Mouse (Mus musculus) liver, embryonic 13.5 days (tissue): Measurements from ENCODE around the gene Atf5. TPM values are rescaled to one million over a fixed set of nuclear protein-coding genes. Genes with fewer than 3 reads are reported as not detected.

Experiments used
- ATAC-seq: fragments of 200-750 bp; cut with Nextera tagmentation; 2 replicates; pipeline ENCODE4 v1.8.0; 2017; ENCODE audit warnings: low read depth, mild to moderate bottlenecking, moderate number of reproducible peaks, moderate library complexity
- DNase-seq: peaks from one replicate; pipeline ENCODE4 v3.0.0; 2022
- H3K27ac ChIP-seq: fragments of 300-500 bp; sonication (generic); 2 replicates; pipeline ENCODE4 v1.5.1; 2015; ENCODE audit warnings: moderate library complexity, mild to moderate bottlenecking, inconsistent platforms
- H3K27me3 ChIP-seq: fragments of 300-500 bp; sonication (generic); 2 replicates; pipeline ENCODE4 v1.6.1; 2015; ENCODE audit warnings: mild to moderate bottlenecking, inconsistent platforms
- H3K36me3 ChIP-seq: fragments of 300-500 bp; sonication (generic); 2 replicates; pipeline ENCODE4 v1.6.1; 2015; ENCODE audit warnings: mild to moderate bottlenecking, inconsistent platforms
- H3K4me1 ChIP-seq: fragments of 300-500 bp; sonication (generic); replicated peaks from 2 replicates; pipeline ENCODE4 v1.6.1; 2015; ENCODE audit warnings: inconsistent platforms
- H3K4me2 ChIP-seq: fragments of 300-500 bp; sonication (generic); 2 replicates; pipeline ENCODE4 v1.6.1; 2015; ENCODE audit warnings: inconsistent platforms, mild to moderate bottlenecking, moderate library complexity
- H3K4me3 ChIP-seq: fragments of 300-500 bp; sonication (generic); replicated peaks from 2 replicates; pipeline ENCODE4 v1.5.1; 2015; ENCODE audit warnings: mild to moderate bottlenecking, inconsistent platforms
- H3K9ac ChIP-seq: fragments of 300-500 bp; sonication (generic); 2 replicates; pipeline ENCODE4 v1.6.1; 2015; ENCODE audit warnings: mild to moderate bottlenecking, inconsistent platforms
- H3K9me3 ChIP-seq: fragments of 300-500 bp; sonication (generic); replicated peaks from 2 replicates; pipeline ENCODE4 v1.6.1; 2016; ENCODE audit warnings: inconsistent platforms
- WGBS: fragments of 180-500 bp; shearing (Covaris S2); methylation state at CpG from one replicate; pipeline ENCODE4 v1.1.7; 2015; ENCODE audit not compliant: insufficient replicate concordance; 5-methylcytosine and 5-hydroxymethylcytosine counted together
- polyA plus RNA-seq: library from polyadenylated mRNA; unstranded; fragments of >200 nt; fragmentation: Nextera tagmentation; extraction: Ambion mirVana; gene quantifications from 2 replicates; pipeline ENCODE4 v1.2.1, GENCODE M21; 2015

Atf5 gene
- polyA plus RNA-seq, result 5.3 and 5.4 TPM in 2 replicates

DNA sequence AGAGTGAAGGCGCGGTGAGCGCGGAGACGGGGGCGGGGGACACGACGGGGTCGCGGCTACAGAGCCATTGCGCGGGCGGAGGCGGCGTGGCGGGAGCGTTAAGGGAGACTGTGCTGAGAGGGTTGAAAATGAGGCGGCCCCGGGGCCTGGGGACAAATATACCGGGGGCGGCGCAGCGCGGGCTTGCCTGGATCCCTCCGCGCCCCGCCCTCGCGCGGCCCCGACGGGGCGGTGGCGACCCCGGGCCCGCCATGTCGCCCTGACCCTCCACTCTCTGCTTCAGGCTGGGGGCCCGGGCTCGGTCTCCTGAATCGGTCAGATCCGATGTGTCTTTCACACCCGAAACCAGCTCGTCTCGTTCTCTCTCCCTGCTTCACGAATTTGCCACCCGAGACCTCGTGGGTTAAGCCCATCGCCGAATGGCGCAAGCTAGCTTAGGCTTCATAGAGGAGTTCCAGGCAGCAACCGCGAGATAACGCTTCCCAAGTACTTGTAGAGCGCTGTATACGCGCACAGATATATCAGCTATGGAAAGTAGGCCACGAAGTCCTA, at the start of gene Atf5:
Atf5 (minus strand) TSS at position 189 of the 552 bp plus-strand sequence.
- ATAC-seq (peak; percentile 22), DNase-seq (peak; percentile 58)

DNA sequence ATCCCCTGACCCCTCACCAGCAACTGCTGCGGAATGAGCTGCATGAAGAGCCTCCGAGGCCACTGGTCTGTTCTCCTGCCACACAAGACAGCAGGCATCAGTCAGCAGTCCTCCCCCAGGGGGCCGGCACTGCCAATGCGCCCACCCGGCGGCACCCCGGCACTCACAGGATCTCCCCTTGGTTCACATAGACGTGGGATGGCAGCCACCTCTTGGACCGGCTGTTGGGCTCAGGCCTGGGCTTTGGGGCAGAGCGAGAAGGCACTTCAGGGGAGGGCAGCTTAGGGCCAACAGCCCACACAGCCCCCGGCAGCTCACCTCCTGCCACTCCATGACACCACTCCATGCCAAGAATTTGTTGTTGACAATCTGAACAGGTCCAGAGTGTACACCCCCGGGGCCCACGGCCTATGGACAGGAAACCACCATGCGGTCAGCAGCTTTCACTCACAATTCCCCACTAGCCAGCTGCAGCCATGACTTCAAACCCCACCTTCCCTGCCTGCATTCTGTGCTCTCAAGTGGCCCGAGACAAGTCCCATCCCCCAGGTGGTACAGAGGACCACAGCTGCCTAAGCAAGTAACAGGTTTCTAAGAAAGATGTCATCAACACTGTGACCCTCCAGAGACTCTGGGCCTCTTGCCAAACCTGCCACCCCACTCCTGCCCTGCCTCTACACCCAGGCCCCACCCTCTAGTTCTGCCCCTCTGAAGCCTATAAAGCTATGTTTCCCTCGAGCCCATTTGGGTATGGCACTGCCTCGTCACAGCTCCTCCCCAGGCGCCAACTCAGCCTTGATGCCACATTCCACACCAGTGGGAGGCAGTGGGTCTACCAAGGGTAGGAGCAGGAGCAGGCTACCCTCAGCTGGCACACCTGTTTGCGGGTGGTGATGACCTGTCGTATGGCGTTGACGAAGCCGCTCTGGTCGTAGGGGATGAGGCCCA, 48.4 kb upstream of the Atf5 start:
- no peak overlapping the region for H3K27ac ChIP-seq
- H3K27me3 ChIP-seq, result no peaks in the 10 kb centered on the region
- 71% methylated on average over 24 of the region's 24 CpGs for WGBS
- H3K36me3 ChIP-seq, result peaks cover 53% of the 10 kb centered on the region
- H3K4me2 ChIP-seq, result no peak overlapping the region
- no peak for ATAC-seq
- H3K4me1 ChIP-seq, result peaks cover 66% of the 10 kb centered on the region
- H3K9ac ChIP-seq, result no peak overlapping the region
- no peak overlapping the region for H3K4me3 ChIP-seq
- no peak for DNase-seq
- no peaks in the 10 kb centered on the region for H3K9me3 ChIP-seq

More for the DNA sequence above, at the start of gene Atf5:
- Histone ChIP-seq H3K27ac (peak within 1 kb of the TSS; percentile 95), H3K36me3 (peaks cover 40% of the 10 kb centered on the region), H3K9me3 (no peaks in the 10 kb centered on the region), H3K4me2 (peak within 1 kb of the TSS; percentile 79), H3K4me3 (peak within 1 kb of the TSS; percentile 74), H3K4me1 (peaks cover 63% of the 10 kb centered on the region), H3K27me3 (no peaks in the 10 kb centered on the region), H3K9ac (peak within 1 kb of the TSS; percentile 91)
- WGBS, result under 1% methylated on average over 57 of the region's 57 CpGs

DNA sequence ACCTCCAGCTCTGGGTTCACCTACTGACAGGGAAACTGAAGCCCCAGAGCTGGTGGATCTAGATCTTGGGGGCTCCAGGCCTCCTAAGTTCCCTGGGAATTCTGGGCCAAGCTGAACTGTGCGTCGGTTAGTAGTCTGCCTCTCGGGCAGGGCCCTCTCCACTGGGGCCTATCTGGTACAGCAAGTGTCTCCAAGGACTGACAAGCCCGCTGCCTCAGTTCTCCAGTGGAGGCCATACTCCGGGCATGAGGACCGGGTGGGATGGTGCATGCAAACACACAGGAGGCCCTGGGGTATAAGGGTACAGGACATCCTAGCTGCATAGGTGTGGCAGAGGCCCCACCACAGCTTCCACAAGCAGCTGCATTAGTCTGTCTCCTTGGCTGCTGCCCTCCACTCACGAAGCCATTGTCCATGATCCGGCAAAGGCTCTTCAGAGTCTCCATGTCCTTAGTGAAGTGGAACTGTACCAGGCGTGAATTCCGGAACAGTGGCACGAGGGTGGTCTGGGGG, 47.6 kb upstream of the Atf5 start:
- WGBS, result 82% methylated on average over 11 of the region's 11 CpGs
- ATAC-seq (no peak), DNase-seq (no peak)
- peaks cover 68% of the 10 kb centered on the region for H3K4me1 ChIP-seq
- H3K9me3 ChIP-seq, result no peaks in the 10 kb centered on the region
- no peak overlapping the region for H3K9ac ChIP-seq
- peaks cover 61% of the 10 kb centered on the region for H3K36me3 ChIP-seq
- no peak overlapping the region for H3K4me2 ChIP-seq
- H3K4me3 ChIP-seq, result no peak overlapping the region
- no peak overlapping the region for H3K27ac ChIP-seq
- H3K27me3 ChIP-seq, result no peaks in the 10 kb centered on the region

DNA sequence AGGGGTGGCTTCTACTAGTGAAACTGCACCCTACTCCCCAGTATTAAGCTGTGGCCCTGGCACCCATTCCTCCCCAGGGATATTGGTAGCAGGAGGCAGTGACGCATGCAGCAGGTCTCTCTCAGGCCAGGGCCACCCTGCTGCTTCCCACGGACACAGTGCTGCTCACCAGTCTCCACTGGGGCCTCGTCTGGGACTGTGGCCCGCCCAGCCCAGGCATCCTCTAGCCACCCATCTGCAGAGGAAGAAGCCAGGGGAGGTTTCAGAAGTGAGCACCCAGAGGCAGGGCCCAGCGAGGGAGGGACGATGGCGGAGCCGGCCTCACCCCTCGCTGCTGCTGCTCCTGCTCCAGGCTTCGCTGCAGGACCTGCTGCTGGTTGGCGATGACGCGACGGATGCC, 46.8 kb upstream of the Atf5 start:
- Histone ChIP-seq H3K9me3 (no peaks in the 10 kb centered on the region), H3K4me1 (peaks cover 68% of the 10 kb centered on the region), H3K27ac (no peak overlapping the region), H3K4me2 (no peak overlapping the region), H3K9ac (no peak overlapping the region), H3K36me3 (peaks cover 61% of the 10 kb centered on the region), H3K27me3 (no peaks in the 10 kb centered on the region), H3K4me3 (no peak overlapping the region)
- WGBS, result 93% methylated on average over 14 of the region's 14 CpGs
- no peak for ATAC-seq
- no peak for DNase-seq

DNA sequence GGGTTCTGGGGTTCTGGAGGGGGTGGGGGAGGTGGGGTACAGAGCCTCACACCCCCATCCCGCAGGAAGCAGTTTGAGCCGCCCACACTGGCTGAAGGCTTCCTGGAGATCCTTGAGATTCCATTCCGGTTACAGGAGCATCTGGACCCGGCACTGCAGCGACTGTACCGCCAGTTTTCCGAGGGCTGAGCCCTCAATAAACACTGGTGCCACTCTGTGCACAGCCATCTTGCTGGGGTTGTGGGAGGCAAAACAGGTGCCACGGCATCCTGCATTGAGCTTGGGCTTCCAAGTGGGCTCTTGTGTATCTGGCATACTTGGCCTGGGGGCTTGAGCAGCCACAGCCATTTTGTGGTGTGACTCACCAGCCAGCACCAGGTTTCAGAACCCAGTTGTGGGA, 46.0 kb upstream of the Atf5 start:
- 83% methylated on average over 8 of the region's 8 CpGs for WGBS
- no peak overlapping the region for H3K4me3 ChIP-seq
- H3K27ac ChIP-seq, result no peak overlapping the region
- DNase-seq (no peak), ATAC-seq (no peak)
- H3K9ac ChIP-seq, result no peak overlapping the region
- peaks cover 61% of the 10 kb centered on the region for H3K36me3 ChIP-seq
- no peaks in the 10 kb centered on the region for H3K9me3 ChIP-seq
- H3K4me1 ChIP-seq, result peaks cover 68% of the 10 kb centered on the region
- H3K27me3 ChIP-seq, result no peaks in the 10 kb centered on the region
- no peak overlapping the region for H3K4me2 ChIP-seq

DNA sequence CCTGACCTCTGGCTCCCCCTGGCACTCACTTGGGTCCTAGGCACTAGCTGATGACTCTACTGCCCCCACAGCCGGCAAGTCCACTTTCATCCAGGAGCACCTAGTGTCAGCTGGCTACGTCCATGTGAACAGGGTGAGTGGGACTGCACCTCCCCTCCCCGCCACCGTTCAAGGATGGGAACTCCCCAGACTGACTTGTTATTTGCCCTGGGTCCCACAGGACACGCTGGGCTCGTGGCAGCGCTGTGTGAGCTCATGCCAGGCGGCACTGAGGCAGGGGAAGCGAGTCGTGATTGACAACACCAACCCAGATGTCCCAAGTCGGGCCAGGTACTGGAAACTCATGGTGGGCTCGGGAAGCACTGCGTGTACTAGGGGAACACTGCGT, 45.0 kb upstream of the Atf5 start:
- Histone ChIP-seq H3K4me1 (peaks cover 63% of the 10 kb centered on the region), H3K36me3 (peaks cover 60% of the 10 kb centered on the region), H3K27me3 (no peaks in the 10 kb centered on the region), H3K27ac (no peak overlapping the region), H3K9me3 (no peaks in the 10 kb centered on the region), H3K9ac (no peak overlapping the region), H3K4me3 (no peak overlapping the region), H3K4me2 (no peak overlapping the region)
- no peak for ATAC-seq
- DNase-seq, result no peak
- WGBS, result 86% methylated on average over 14 of the region's 14 CpGs

DNA sequence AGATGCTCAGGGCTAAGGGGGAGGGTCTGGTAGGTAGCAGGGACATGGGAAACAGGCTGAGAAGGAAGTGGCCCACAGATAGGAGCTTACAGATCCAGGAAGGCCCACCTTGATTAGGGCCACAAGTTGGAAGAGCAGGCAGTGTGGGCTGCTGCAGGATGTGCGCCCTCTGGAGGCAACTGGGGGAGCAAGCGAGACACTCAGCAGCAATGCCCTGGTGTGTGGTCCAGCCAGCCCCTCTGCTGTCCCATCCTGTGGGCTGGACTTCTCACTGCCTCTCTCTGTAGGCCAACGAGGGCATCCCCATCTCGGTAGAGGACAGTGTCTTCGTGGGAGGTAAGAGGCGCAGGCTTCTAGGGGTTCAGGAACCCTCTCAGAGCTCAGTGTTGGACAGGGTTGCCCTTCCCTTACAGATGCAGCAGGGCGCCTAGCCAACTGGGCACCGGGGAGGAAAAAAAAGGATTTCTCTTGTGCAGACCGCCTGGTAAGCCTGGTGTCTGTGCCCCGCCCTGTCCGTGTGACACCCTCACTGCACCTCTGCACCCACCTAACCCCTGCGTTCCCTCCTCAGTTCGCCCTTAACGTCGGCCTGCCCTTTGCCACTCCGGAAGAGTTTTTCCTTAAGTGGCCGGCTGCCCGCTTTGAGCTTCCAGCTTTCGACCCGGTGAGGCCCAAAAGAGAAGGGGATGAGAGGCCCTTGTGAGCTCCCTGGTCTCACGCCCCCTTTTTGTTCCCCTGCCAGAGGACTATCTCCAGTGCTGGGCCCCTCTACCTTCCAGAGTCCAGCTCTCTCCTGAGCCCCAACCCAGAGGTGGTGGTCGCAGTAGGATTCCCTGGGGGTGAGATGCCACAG, 44.3 kb upstream of the Atf5 start:
- H3K4me3 ChIP-seq, result no peak overlapping the region
- no peak overlapping the region; the same call in 1 of the 2 replicates for H3K27ac ChIP-seq

DNA sequence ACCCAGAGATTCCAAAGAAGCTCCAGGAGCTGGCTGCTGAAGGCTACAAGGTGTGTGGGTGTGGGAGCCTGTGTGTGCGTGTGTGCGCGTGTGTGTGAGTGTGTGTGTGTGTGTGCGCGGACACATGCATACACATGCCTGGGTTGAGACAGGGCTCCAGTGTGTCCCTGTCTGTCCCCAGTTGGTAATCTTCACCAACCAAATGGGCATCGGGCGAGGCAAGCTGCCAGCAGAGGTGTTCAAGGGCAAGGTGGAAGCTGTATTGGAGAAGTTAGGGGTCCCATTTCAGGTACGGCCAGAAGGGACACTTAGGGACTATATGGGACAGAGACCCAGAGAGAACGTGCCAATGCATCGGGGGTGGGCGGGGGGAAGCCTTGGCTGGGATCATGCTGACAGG, 43.4 kb upstream of the Atf5 start:
- Histone ChIP-seq H3K4me1 (peaks cover 63% of the 10 kb centered on the region), H3K36me3 (peaks cover 49% of the 10 kb centered on the region), H3K4me2 (no peak overlapping the region), H3K27me3 (no peaks in the 10 kb centered on the region), H3K9ac (no peak overlapping the region), H3K27ac (no peak overlapping the region; the same call in 1 of the 2 replicates), H3K9me3 (no peaks in the 10 kb centered on the region), H3K4me3 (no peak overlapping the region)
- ATAC-seq, result no peak
- DNase-seq, result no peak
- 84% methylated on average over 11 of the region's 11 CpGs for WGBS

More for the DNA sequence above, 44.3 kb upstream of the Atf5 start:
- Histone ChIP-seq H3K36me3 (peaks cover 57% of the 10 kb centered on the region), H3K9ac (no peak overlapping the region), H3K4me1 (peaks cover 63% of the 10 kb centered on the region), H3K4me2 (no peak overlapping the region), H3K9me3 (no peaks in the 10 kb centered on the region), H3K27me3 (no peaks in the 10 kb centered on the region)
- ATAC-seq (no peak; the same call in 1 of the 2 replicates), DNase-seq (peak; percentile 54)
- WGBS, result 57% methylated on average over 22 of the region's 22 CpGs

DNA sequence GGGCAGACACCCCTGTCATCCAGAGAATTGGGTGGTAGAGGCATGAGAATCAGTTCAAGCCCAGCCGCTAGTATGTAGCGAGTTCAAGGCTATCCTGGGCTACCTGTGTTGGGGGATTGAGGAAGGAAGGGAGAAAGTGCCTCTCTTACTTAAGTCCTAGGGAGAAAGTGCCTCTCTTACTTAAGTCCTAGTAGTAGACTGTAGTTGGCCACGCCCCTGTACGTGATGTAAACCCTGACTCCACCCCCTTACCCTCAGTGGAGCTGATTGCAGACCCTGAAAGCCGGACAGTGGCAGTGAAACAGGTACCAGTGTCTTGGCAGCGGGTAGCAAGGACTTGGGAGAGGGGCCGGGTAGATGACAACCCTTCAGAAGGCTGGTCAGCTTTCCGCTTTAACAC, 41.4 kb upstream of the Atf5 start:
- peak overlapping the region; percentile 91 for H3K9ac ChIP-seq
- peak overlapping the region; percentile 96 for H3K4me2 ChIP-seq
- H3K4me3 ChIP-seq, result peak overlapping the region; percentile 77
- H3K4me1 ChIP-seq, result peaks cover 76% of the 10 kb centered on the region
- no peaks in the 10 kb centered on the region for H3K27me3 ChIP-seq
- peaks cover 36% of the 10 kb centered on the region for H3K36me3 ChIP-seq
- DNase-seq (peak; percentile 76), ATAC-seq (no peak)
- 22% methylated on average over 8 of the region's 8 CpGs for WGBS
- no peaks in the 10 kb centered on the region for H3K9me3 ChIP-seq
- H3K27ac ChIP-seq, result peak overlapping the region; percentile 99

DNA sequence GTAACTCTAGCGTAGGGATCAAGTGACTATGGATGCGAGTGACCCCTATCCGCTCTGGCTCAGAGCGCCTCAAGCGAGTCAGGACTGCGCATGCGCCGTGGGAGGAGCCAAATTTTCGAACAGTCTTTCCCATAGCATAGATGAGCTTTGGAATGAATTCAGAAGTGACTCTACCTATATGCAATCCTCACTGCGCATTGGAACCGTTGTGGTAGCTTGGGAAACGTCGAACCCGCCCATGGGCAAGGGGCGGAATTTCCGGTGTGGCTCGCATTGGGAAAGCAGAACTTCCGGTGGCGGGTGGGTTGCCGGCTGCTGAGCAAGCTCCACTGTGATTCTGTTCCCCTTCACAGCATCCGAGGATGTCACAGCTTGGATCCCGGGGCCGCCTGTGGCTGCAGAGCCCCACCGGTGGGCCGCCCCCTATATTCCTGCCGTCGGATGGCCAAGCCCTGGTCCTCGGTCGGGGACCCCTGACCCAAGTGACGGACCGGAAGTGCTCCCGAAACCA, 40.6 kb upstream of the Atf5 start, which contains the start of gene Pnkp:
Pnkp (plus strand) TSS at position 98 of the 511 bp plus-strand sequence.
- H3K9me3 ChIP-seq, result no peaks in the 10 kb centered on the region
- DNase-seq (peak; percentile 80), ATAC-seq (peak; percentile 13)
- no peaks in the 10 kb centered on the region for H3K27me3 ChIP-seq
- H3K4me1 ChIP-seq, result peaks cover 84% of the 10 kb centered on the region
- peaks cover 36% of the 10 kb centered on the region for H3K36me3 ChIP-seq
- H3K27ac ChIP-seq, result peak within 1 kb of the TSS; percentile 99
- peak within 1 kb of the TSS; percentile 91 for H3K9ac ChIP-seq
- H3K4me2 ChIP-seq, result peak within 1 kb of the TSS; percentile 96
- peak within 1 kb of the TSS; percentile 77 for H3K4me3 ChIP-seq
- under 1% methylated on average over 32 of the region's 32 CpGs for WGBS
